Mouse (Mus musculus): Measurements from ENCODE around the gene Glipr2. TPM values are rescaled to one million over a fixed set of nuclear protein-coding genes. Genes with fewer than 3 reads are reported as not detected.

Glipr2 gene
- total and polyA plus RNA-seq, 3 experiments = 60.3 to 146 (median 62.8) TPM

- in situ Hi-C loops (cut with MboI; ENCODE audit: low pct_ligation_motif_present, low pct_unique_long_range_greater_than_20kb, low sequenced_read_pairs) = loop anchor here (5.0 to 25.0 kb wide), 2 partner anchors 55 to 245 kb away; partner anchors contain the start of genes Hrct1 and Spaar
- Histone ChIP-seq H3K27ac (ENCODE audit: insufficient read depth, low read depth) (no peak overlapping the region), H3K4me3 (replicated peaks in 1 of 3; ENCODE audit: low read depth in 2 of 3, low read length in 2 of 3, poor library complexity in 1 of 3) (peak overlapping the region in 1 of 3 experiments; percentile 29), H3K27me3 (replicated peaks) (no peaks in the 10 kb centered on the region), H3K4me2 (ENCODE audit: insufficient read depth, low read depth, poor library complexity, severe bottlenecking) (peak overlapping the region; percentile 35; the same call in 1 of the 2 replicates), H3K4me1 (ENCODE audit: control insufficient read depth in 1 of 2, insufficient read depth in 2 of 2) (peaks cover 10 to 52% of the 10 kb centered on the region in 2 experiments; a peak in 3 of 4 replicates), H3K9ac (ENCODE audit: insufficient read depth, low read depth) (peak overlapping the region; percentile 35), H3K79me2 (replicated peaks; ENCODE audit: control insufficient read depth, extremely low read depth, insufficient read depth, poor library complexity, severe bottlenecking) (no peaks in the 10 kb centered on the region), H3K9me3 (replicated peaks; ENCODE audit: low read length) (no peaks in the 10 kb centered on the region), H3K36me3 (replicated peaks in 1 of 2; ENCODE audit: control insufficient read depth in 1 of 2, insufficient read depth in 1 of 2, low read length in 1 of 2) (peaks cover 15 to 31% of the 10 kb centered on the region in 2 experiments)
- DNase-seq (ENCODE audit: extremely low read depth) = peak; percentile 93
- peak; percentile 86 for TF ChIP-seq MAX (IDR thresholded peaks at IDR 0.05; ENCODE audit: low read length)
- TF ChIP-seq UBTF (IDR thresholded peaks at IDR 0.05; ENCODE audit: low read depth, low read length) = no peak
- 0 out of 2 replicates have a peak, but pooled peaks have one; percentile 25 for TF ChIP-seq BHLHE40 (IDR thresholded peaks at IDR 0.05; ENCODE audit: low read depth, low read length)
- TF ChIP-seq NRF1 (IDR thresholded peaks at IDR 0.05; ENCODE audit: low read depth, low read length) = peak; percentile 30; the same call in 1 of the 2 replicates
- TF ChIP-seq POLR2A (IDR thresholded peaks at IDR 0.05; ENCODE audit: low read depth, low read length) = peak; percentile 61
- TF ChIP-seq CTCF (conservative IDR thresholded peaks at IDR 0.05 in 1 of 2, IDR thresholded peaks at IDR 0.05 in 1 of 2; ENCODE audit: low read depth in 2 of 2, low read length in 2 of 2) = peak; percentile 27 to 99; a peak in 3 of 4 replicates
- TF ChIP-seq MAFK (IDR thresholded peaks at IDR 0.05; ENCODE audit: insufficient replicate concordance, low read length) = no peak
- TF ChIP-seq ELF1 (IDR thresholded peaks at IDR 0.05; ENCODE audit: low read depth, low read length) = no peak; the same call in 1 of the 2 replicates
- peak; percentile 43; the same call in 1 of the 2 replicates for TF ChIP-seq IRF4 (IDR thresholded peaks at IDR 0.05; ENCODE audit: low read depth, low read length)
- 0 out of 2 replicates have a peak, but pooled peaks have one; percentile 62 for TF ChIP-seq MXI1 (IDR thresholded peaks at IDR 0.05; ENCODE audit: low read depth, low read length)
- TF ChIP-seq MEF2A (IDR thresholded peaks at IDR 0.05; ENCODE audit: borderline replicate concordance, low read depth, low read length) = peak; percentile 54; the same call in 1 of the 2 replicates
- peak; percentile 42; the same call in 1 of the 2 replicates for TF ChIP-seq TCF12 (IDR thresholded peaks at IDR 0.05; ENCODE audit: low read depth, low read length)
- peak; percentile 100 for TF ChIP-seq RAD21 (IDR thresholded peaks at IDR 0.05; ENCODE audit: low read depth, low read length)
- TF ChIP-seq NELFE (IDR thresholded peaks at IDR 0.05; ENCODE audit: low read depth, low read length) = peak; percentile 37; the same call in 1 of the 2 replicates
- peak; percentile 98 for TF ChIP-seq SMC3 (IDR thresholded peaks at IDR 0.05; ENCODE audit: low read depth, low read length)
- no peak for TF ChIP-seq ZKSCAN1 (IDR thresholded peaks at IDR 0.05; ENCODE audit: borderline replicate concordance, low read depth, low read length)
- TF ChIP-seq CHD1 (IDR thresholded peaks at IDR 0.05; ENCODE audit: low read depth, low read length) = no peak
- TF ChIP-seq PAX5 (IDR thresholded peaks at IDR 0.05; ENCODE audit: low read length) = no peak
- TF ChIP-seq MYC (IDR thresholded peaks at IDR 0.05; ENCODE audit: low read depth, low read length) = peak; percentile 87
- TF ChIP-seq ZC3H11A (IDR thresholded peaks at IDR 0.05; ENCODE audit: low read depth, low read length) = peak; percentile 97
- dilution Hi-C loops (cut with MboI; ENCODE audit: extremely low pct_ligation_motif_present, extremely low pct_unique_long_range_greater_than_20kb, low sequenced_read_pairs) = no loop called here
These were observed 25.0 kb downstream of the Glipr2 start for GRCm38 (mm10) chr4:43982053-43982732.

All from CH12.LX (cell line).